Comparison of ENCODE assay signal across 23 mouse cellular contexts in the genomic region with DNA sequence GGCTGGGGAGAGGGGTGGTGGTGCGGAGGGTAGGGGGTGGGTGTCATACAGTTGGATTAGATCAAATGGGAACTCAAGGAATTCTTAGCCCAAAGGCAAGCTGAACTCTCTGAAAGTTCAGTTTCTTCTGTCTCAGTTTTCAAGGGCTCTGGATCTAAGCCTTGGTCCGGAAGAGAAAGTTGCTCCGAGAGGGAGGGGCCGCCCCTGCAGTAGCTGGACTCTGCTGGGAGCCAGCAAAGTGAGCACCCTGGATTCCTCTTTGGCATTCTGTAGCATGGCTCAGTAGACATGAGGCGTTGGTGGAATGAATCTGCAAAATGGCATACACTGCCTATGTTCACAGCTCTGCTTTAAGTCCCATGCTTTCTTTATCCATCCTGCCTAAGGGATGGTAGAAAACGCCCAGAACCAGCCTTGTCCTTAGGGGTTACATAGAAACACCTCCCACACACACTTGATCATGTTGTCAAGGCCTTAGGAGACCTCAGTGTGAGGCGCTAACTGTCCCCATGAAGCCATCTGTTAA.
DNase-seq lines count a peak whose midpoint lies in the region; ATAC-seq and TF ChIP-seq lines count a peak whose summit lies in the region.
"Had no signal": no experiment of that assay in that cellular context is flagged by ENCODE, and none has a peak within 500 bp of the region (broad histone marks: within the 10 kb centered on the region; RNA-seq: fewer than 3 reads in every experiment).

No protein-coding gene starts in this region.

- H3K4me1 ChIP-seq in kidney, postnatal 0 days (replicated peaks; ENCODE audit: insufficient read depth, low read length), result 0 out of 2 replicates have a peak, but pooled peaks cover 3% of the 10 kb centered on the region
- peaks cover 28% of the 10 kb centered on the region for H3K4me1 ChIP-seq in embryonic facial prominence, embryonic 10.5 days
- H3K4me1 ChIP-seq: forebrain, embryonic 13.5 days; hindbrain, embryonic 15.5 days; limb, embryonic 15.5 days; megakaryocyte, embryonic 14.5 days; midbrain, embryonic 13.5 days had no signal

- H3K36me3 ChIP-seq in kidney, postnatal 0 days (ENCODE audit: insufficient read depth, low read length), result 0 out of 2 replicates have a peak, but pooled peaks cover under 1% of the 10 kb centered on the region
- peaks cover 47% of the 10 kb centered on the region for H3K36me3 ChIP-seq in embryonic facial prominence, embryonic 10.5 days (replicated peaks)
- H3K36me3 ChIP-seq: heart, embryonic 15.5 days; hindbrain, embryonic 15.5 days; intestine, embryonic 15.5 days; midbrain, embryonic 13.5 days had no signal

- H3K4me2 ChIP-seq in kidney, postnatal 0 days (ENCODE audit: low read length), result no peak overlapping the region
- H3K4me2 ChIP-seq: forebrain, embryonic 13.5 days; heart, embryonic 15.5 days; hindbrain, embryonic 15.5 days; intestine, embryonic 15.5 days; limb, embryonic 15.5 days; midbrain, embryonic 13.5 days had no signal

- no peak for TF ChIP-seq CTCF in kidney, postnatal 0 days (IDR thresholded peaks at IDR 0.05; ENCODE audit: low read depth)

- no peak for DNase-seq in frontal cortex, postnatal 14 days (ENCODE audit: low spot score in 2 of 2)
- peak; percentile 62 for DNase-seq in kidney, postnatal 0 days (ENCODE audit: low spot score)
- DNase-seq in kidney, postnatal 25 days, result no peak
- no peak for DNase-seq in embryonic facial prominence, embryonic 10.5 days (ENCODE audit: low spot score)
- peak; percentile 37 for DNase-seq in kidney, postnatal 14 days
- DNase-seq in left cerebral cortex, adult 9 months (ENCODE audit: low spot score in 2 of 2), result no peak
- no peak for DNase-seq in cerebellum, adult 9-11 months
- DNase-seq: cerebellum, adult 8-10 months; heart, postnatal 4 days; lung, postnatal 14 days; thymus, adult 18-20 months; thymus, postnatal 36 days had no signal

- H3K9me3 ChIP-seq in kidney, postnatal 0 days (replicated peaks; ENCODE audit: low read length), result no peaks in the 10 kb centered on the region
- no peaks in the 10 kb centered on the region for H3K9me3 ChIP-seq in embryonic facial prominence, embryonic 10.5 days
- H3K9me3 ChIP-seq: forebrain, embryonic 13.5 days; heart, embryonic 15.5 days; hindbrain, embryonic 15.5 days; intestine, embryonic 15.5 days; limb, embryonic 15.5 days; megakaryocyte, embryonic 14.5 days had no signal

- H3K9ac ChIP-seq in kidney, postnatal 0 days (ENCODE audit: low read depth, low read length), result no peak overlapping the region
- H3K9ac ChIP-seq: forebrain, embryonic 13.5 days; heart, embryonic 15.5 days; hindbrain, embryonic 15.5 days; intestine, embryonic 15.5 days; limb, embryonic 15.5 days; liver, embryonic 14.5 days; midbrain, embryonic 13.5 days had no signal

- no peaks in the 10 kb centered on the region for H3K27me3 ChIP-seq in kidney, postnatal 0 days (ENCODE audit: insufficient read depth, low read length)
- H3K27me3 ChIP-seq in embryonic facial prominence, embryonic 10.5 days (replicated peaks; ENCODE audit: low read depth, poor library complexity, severe bottlenecking), result no peaks in the 10 kb centered on the region
- H3K27me3 ChIP-seq: forebrain, embryonic 13.5 days; hindbrain, embryonic 15.5 days; intestine, embryonic 15.5 days; limb, embryonic 15.5 days; midbrain, embryonic 13.5 days had no signal

- WGBS in kidney, postnatal 0 days, result 44% methylated on average over 7 of the region's 7 CpGs
- whole genome bisulfite sequencing in embryonic facial prominence, embryonic 10.5 days, result 76% methylated on average over 7 of the region's 7 CpGs

- no peak overlapping the region for H3K4me3 ChIP-seq in kidney, postnatal 0 days (replicated peaks; ENCODE audit: low read depth, low read length)
- H3K4me3 ChIP-seq in embryonic facial prominence, embryonic 10.5 days, result no peak overlapping the region
- H3K4me3 ChIP-seq: forebrain, embryonic 13.5 days; heart, embryonic 15.5 days; hindbrain, embryonic 15.5 days; intestine, embryonic 15.5 days; layer of hippocampus, adult 2 months; limb, embryonic 15.5 days; megakaryocyte, embryonic 14.5 days; midbrain, embryonic 13.5 days had no signal

- peak overlapping the region; percentile 50; the same call in 1 of the 2 replicates for H3K27ac ChIP-seq in kidney, postnatal 0 days
- peak overlapping the region; percentile 27 for H3K27ac ChIP-seq in embryonic facial prominence, embryonic 10.5 days (replicated peaks)
- H3K27ac ChIP-seq: forebrain, embryonic 13.5 days; heart, embryonic 15.5 days; hindbrain, embryonic 15.5 days; intestine, embryonic 15.5 days; layer of hippocampus, adult 2 months; limb, embryonic 15.5 days; liver, embryonic 14.5 days; midbrain, embryonic 13.5 days had no signal

- ATAC-seq in frontal cortex, adult (ENCODE audit: low TSS enrichment), result peak; percentile 50; the same call in 1 of the 2 replicates
- peak; percentile 40 for ATAC-seq in kidney, postnatal 0 days (replicated peaks; ENCODE audit: low FRiP score, low read depth)
- ATAC-seq: CD4-positive, CD25-positive, alpha-beta regulatory T cell, adult 4 months; forebrain, embryonic 13.5 days; intestine, embryonic 15.5 days; midbrain, embryonic 13.5 days had no signal

Comparison
In these comparisons a context has a peak if more than half of its experiments do, and no peak if none do; other contexts are left out.
1. DNase-seq: peak in kidney, postnatal 0 days (single experiment) and kidney, postnatal 14 days (single experiment); none in frontal cortex, postnatal 14 days (0 of 2), kidney, postnatal 25 days (0 of 2), embryonic facial prominence, embryonic 10.5 days (single experiment), left cerebral cortex, adult 9 months (0 of 2) and cerebellum, adult 9-11 months (single experiment).